Mouse (Mus musculus): ENCODE measurements around the gene Brd4. TPM values are rescaled to one million over a fixed set of nuclear protein-coding genes. Genes with fewer than 3 reads are reported as not detected.
A peak's percentile ranks its signal among the peaks of the same experiment; 100 is the strongest.

The Brd4 gene
- polyA plus RNA-seq, 1 experiment from 2014 or later = 101 TPM

DNA sequence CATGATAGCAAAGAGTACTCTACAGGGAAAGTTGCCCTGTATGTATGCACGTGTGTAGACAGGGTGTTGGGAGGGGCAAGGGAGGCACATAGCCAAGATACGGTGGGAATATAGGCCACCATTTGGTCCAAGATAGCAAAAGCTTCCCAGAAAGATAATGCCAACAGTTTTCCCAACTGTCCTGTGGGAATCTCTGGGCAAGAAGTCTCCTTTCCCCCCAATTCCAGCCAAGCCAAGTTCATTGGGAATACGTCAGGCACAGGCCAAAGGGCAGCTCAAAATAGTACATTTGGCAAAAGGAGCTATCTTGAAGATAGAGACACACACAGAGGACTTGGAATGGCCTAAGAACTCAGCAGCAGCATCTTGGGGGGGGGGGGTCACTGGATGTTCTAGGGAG is 79.2 kb downstream of the Brd4 start:
- H3K36me3 ChIP-seq (ENCODE audit: control insufficient read depth, insufficient read depth, low read length) = peaks cover 94% of the 10 kb centered on the region
- no peaks in the 10 kb centered on the region for H3K4me1 ChIP-seq (ENCODE audit: control insufficient read depth, insufficient read depth, low read length)
- no peak overlapping the region for H3K27ac ChIP-seq (replicated peaks; ENCODE audit: low read depth, low read length)
- H3K27me3 ChIP-seq (ENCODE audit: control insufficient read depth, insufficient read depth, low read length) = no peaks in the 10 kb centered on the region
- 95% methylated on average over 3 of the region's 3 CpGs for WGBS
- no peak overlapping the region for H3K4me3 ChIP-seq (replicated peaks; ENCODE audit: low read depth, low read length)
- H3K4me2 ChIP-seq (ENCODE audit: low read length) = no peak overlapping the region
- no peak overlapping the region for H3K9ac ChIP-seq (replicated peaks; ENCODE audit: low read length)
- H3K9me3 ChIP-seq (ENCODE audit: control insufficient read depth, low read length) = no peaks in the 10 kb centered on the region
- ATAC-seq (ENCODE audit: low FRiP score, low TSS enrichment) (no peak), DNase-seq (no peak)

DNA sequence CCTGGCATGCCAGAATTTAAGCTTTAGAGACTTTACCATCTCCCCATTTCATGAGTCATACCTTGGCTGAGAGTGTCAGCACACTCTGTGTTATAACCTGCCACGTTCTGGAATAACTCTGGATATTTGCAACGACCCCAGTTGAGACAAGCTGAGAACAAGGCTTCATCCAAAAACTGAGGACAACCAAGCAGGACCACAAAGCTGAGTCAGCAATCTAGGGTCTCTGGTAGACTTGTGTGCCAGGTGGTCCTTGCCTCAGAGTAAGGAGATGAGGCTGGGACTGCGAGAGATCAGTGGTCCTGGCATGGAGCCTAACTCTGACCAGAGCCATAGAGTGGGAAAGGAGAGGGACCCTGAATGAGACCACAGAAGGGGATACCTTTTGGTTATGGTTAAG is 81.5 kb downstream of the Brd4 start:
- H3K4me1 ChIP-seq (ENCODE audit: control insufficient read depth, insufficient read depth, low read length) = no peaks in the 10 kb centered on the region
- no peak overlapping the region for H3K9ac ChIP-seq (replicated peaks; ENCODE audit: low read length)
- H3K4me2 ChIP-seq (ENCODE audit: low read length) = no peak overlapping the region
- ATAC-seq (ENCODE audit: low FRiP score, low TSS enrichment) (no peak), DNase-seq (no peak)
- WGBS = 94% methylated on average over 3 of the region's 3 CpGs
- no peaks in the 10 kb centered on the region for H3K27me3 ChIP-seq (ENCODE audit: control insufficient read depth, insufficient read depth, low read length)
- H3K36me3 ChIP-seq (ENCODE audit: control insufficient read depth, insufficient read depth, low read length) = peaks cover 96% of the 10 kb centered on the region
- H3K4me3 ChIP-seq (replicated peaks; ENCODE audit: low read depth, low read length) = no peak overlapping the region
- no peak overlapping the region for H3K27ac ChIP-seq (replicated peaks; ENCODE audit: low read depth, low read length)
- no peaks in the 10 kb centered on the region for H3K9me3 ChIP-seq (ENCODE audit: control insufficient read depth, low read length)

DNA sequence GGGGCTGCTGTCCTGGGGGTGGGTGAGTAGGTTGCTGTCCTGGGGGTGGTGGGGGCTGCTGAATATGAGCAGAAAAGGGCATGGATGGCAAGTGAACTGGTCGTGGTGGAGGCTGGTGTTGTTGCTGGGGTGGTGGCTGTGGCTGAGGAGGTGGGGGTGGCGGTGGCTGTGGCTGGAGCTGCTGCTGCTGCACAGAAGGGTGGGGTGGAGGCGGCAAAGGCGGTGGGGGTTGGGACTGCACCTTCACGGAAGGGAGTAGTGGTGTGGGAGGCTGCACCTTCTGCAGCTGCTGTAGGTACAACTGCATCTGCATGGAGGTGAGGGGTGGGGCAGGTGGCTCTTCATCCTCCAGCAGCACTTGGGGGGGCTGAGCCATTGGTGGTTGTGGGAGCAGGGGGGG is 83.4 kb downstream of the Brd4 start:
- H3K9me3 ChIP-seq (ENCODE audit: control insufficient read depth, low read length) = no peaks in the 10 kb centered on the region
- H3K27ac ChIP-seq (replicated peaks; ENCODE audit: low read depth, low read length) = no peak overlapping the region
- no peaks in the 10 kb centered on the region for H3K27me3 ChIP-seq (ENCODE audit: control insufficient read depth, insufficient read depth, low read length)
- no peak overlapping the region for H3K9ac ChIP-seq (replicated peaks; ENCODE audit: low read length)
- no peak overlapping the region for H3K4me2 ChIP-seq (ENCODE audit: low read length)
- no peaks in the 10 kb centered on the region for H3K4me1 ChIP-seq (ENCODE audit: control insufficient read depth, insufficient read depth, low read length)
- 86% methylated on average over 5 of the region's 5 CpGs for WGBS
- no peak overlapping the region for H3K4me3 ChIP-seq (replicated peaks; ENCODE audit: low read depth, low read length)
- no peak for ATAC-seq (ENCODE audit: low FRiP score, low TSS enrichment)
- H3K36me3 ChIP-seq (ENCODE audit: control insufficient read depth, insufficient read depth, low read length) = peaks cover 98% of the 10 kb centered on the region
- no peak for DNase-seq

DNA sequence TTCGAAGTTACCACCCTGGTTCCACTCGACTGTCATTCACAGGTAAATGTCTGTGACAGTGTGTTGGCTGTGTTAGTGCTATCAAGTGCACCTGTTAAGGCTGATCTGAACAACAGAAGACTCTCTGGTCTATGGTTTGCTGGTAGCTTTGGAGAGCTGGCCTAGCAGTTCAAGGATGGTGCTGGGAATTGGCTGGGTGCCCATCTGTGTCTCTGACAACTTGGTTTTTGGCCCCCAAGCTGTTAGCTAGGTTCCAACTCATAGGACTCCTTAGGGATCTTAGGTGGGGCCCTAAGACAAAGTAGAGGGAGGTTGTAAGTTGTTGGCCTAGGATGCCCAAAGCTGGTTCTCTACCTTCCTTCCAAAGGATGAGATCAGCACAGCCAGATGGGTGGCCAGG is 84.7 kb downstream of the Brd4 start:
- Histone ChIP-seq H3K4me3 (replicated peaks; ENCODE audit: low read depth, low read length) (no peak overlapping the region), H3K27ac (replicated peaks; ENCODE audit: low read depth, low read length) (no peak overlapping the region), H3K4me2 (ENCODE audit: low read length) (no peak overlapping the region), H3K9ac (replicated peaks; ENCODE audit: low read length) (no peak overlapping the region), H3K4me1 (ENCODE audit: control insufficient read depth, insufficient read depth, low read length) (no peaks in the 10 kb centered on the region), H3K9me3 (ENCODE audit: control insufficient read depth, low read length) (no peaks in the 10 kb centered on the region), H3K36me3 (ENCODE audit: control insufficient read depth, insufficient read depth, low read length) (peaks cover 92% of the 10 kb centered on the region), H3K27me3 (ENCODE audit: control insufficient read depth, insufficient read depth, low read length) (no peaks in the 10 kb centered on the region)
- 93% methylated on average over 2 of the region's 2 CpGs for WGBS
- ATAC-seq (ENCODE audit: low FRiP score, low TSS enrichment) (no peak), DNase-seq (no peak)

DNA sequence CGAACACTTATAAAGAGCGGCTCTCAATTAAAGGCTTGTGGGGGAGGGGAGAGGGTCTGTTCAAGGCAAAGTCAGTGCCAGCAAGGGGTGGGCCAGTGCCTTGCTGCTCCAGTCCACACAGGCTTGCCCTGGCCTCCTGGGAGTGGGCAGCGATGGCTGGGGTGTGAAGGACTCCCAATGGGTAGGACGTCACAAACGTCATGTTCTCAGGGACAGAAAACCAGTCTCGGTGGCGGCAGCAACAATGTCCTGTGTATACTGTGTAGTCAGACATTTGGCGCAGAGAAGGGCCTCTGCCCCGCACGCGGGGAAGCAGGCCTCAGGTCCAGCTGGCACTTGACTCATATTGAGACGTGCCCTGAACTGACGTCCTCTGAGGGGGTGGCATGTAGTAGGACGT is 87.4 kb downstream of the Brd4 start:
- peaks cover 66% of the 10 kb centered on the region for H3K36me3 ChIP-seq (ENCODE audit: control insufficient read depth, insufficient read depth, low read length)
- ATAC-seq (ENCODE audit: low FRiP score, low TSS enrichment) (no peak), DNase-seq (no peak)
- H3K9ac ChIP-seq (replicated peaks; ENCODE audit: low read length) = no peak overlapping the region
- H3K9me3 ChIP-seq (ENCODE audit: control insufficient read depth, low read length) = no peaks in the 10 kb centered on the region
- H3K27ac ChIP-seq (replicated peaks; ENCODE audit: low read depth, low read length) = no peak overlapping the region
- no peaks in the 10 kb centered on the region for H3K4me1 ChIP-seq (ENCODE audit: control insufficient read depth, insufficient read depth, low read length)
- no peak overlapping the region for H3K4me3 ChIP-seq (replicated peaks; ENCODE audit: low read depth, low read length)
- 83% methylated on average over 14 of the region's 14 CpGs for WGBS
- no peak overlapping the region for H3K4me2 ChIP-seq (ENCODE audit: low read length)
- H3K27me3 ChIP-seq (ENCODE audit: control insufficient read depth, insufficient read depth, low read length) = no peaks in the 10 kb centered on the region

DNA sequence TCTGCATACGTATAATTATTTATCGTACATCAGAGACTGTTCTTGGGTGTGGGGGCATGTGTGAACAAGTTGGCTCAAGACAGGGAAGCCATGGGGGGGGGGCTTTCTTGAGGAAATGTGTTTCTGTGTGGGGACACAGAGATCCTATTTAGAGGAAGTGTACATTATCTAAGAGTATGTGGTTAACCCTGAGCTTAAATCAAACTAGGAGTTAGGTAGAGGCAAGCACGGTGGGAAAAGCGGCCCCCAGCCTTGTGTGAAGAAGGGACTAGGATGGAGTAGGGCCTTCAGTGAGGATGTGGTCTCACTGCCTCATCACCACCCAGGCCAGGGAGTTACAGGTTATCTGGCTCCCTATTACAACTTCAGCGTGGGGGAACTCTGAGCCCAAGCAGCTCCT is 88.8 kb downstream of the Brd4 start:
- 98% methylated on average over 5 of the region's 5 CpGs for WGBS
- Histone ChIP-seq H3K27ac (replicated peaks; ENCODE audit: low read depth, low read length) (no peak overlapping the region), H3K4me3 (replicated peaks; ENCODE audit: low read depth, low read length) (no peak overlapping the region), H3K36me3 (ENCODE audit: control insufficient read depth, insufficient read depth, low read length) (peaks cover 52% of the 10 kb centered on the region), H3K27me3 (ENCODE audit: control insufficient read depth, insufficient read depth, low read length) (no peaks in the 10 kb centered on the region), H3K9ac (replicated peaks; ENCODE audit: low read length) (no peak overlapping the region), H3K4me2 (ENCODE audit: low read length) (no peak overlapping the region), H3K4me1 (ENCODE audit: control insufficient read depth, insufficient read depth, low read length) (no peaks in the 10 kb centered on the region), H3K9me3 (ENCODE audit: control insufficient read depth, low read length) (no peaks in the 10 kb centered on the region)
- ATAC-seq (ENCODE audit: low FRiP score, low TSS enrichment) = no peak
- DNase-seq = no peak

DNA sequence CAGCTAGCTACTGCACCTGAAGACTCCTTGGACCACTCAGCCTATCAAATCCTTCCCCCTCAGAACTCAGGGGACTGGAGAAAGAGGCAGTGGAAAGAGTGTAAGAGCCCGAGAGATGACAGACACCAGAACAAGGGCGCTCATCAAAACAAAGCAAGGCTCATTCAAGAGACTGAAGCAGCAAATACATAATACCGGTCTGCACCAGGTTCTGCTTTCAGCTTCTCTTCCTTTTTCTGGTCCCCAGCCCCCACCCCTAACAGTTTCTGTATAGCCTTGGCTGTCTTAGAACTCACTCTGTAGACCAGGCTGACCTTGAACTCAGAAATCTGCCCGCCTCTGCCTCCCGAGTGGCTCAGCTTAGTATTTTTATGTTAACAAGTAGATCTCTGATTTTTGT is 91.5 kb downstream of the Brd4 start:
- ATAC-seq (ENCODE audit: low FRiP score, low TSS enrichment) (no peak), DNase-seq (no peak)
- Histone ChIP-seq H3K9me3 (ENCODE audit: control insufficient read depth, low read length) (no peaks in the 10 kb centered on the region), H3K4me3 (replicated peaks; ENCODE audit: low read depth, low read length) (no peak overlapping the region), H3K36me3 (ENCODE audit: control insufficient read depth, insufficient read depth, low read length) (peaks cover 25% of the 10 kb centered on the region), H3K27ac (replicated peaks; ENCODE audit: low read depth, low read length) (no peak overlapping the region), H3K4me1 (ENCODE audit: control insufficient read depth, insufficient read depth, low read length) (peaks cover 9% of the 10 kb centered on the region), H3K27me3 (ENCODE audit: control insufficient read depth, insufficient read depth, low read length) (peaks cover 2% of the 10 kb centered on the region; the same call in 1 of the 2 replicates), H3K9ac (replicated peaks; ENCODE audit: low read length) (no peak overlapping the region), H3K4me2 (ENCODE audit: low read length) (no peak overlapping the region)
- WGBS = 88% methylated on average over 5 of the region's 5 CpGs

DNA sequence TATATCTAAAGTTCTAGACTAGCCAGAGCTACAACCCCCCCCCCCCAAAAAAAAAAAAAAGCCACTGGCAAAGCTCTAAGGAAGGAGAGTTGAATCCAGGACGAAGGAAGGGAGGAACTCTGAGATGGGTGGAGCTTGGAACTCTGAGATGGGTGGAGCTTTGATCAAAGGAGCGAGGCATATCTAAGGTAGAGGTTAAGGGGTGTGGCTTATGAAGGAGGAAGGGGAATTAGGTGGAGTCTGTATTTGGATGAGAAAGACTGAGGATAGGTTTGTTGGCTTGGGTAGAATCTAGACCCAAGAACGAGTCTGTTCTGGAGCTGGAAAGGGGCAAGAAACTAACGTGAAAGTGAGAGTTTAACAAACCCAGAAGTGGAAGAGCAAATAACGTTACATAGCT is 94.7 kb downstream of the Brd4 start:
- Histone ChIP-seq H3K27me3 (ENCODE audit: control insufficient read depth, insufficient read depth, low read length) (peaks cover 2% of the 10 kb centered on the region; the same call in 1 of the 2 replicates), H3K4me3 (replicated peaks; ENCODE audit: low read depth, low read length) (no peak overlapping the region), H3K36me3 (ENCODE audit: control insufficient read depth, insufficient read depth, low read length) (no peaks in the 10 kb centered on the region), H3K4me1 (ENCODE audit: control insufficient read depth, insufficient read depth, low read length) (peaks cover 9% of the 10 kb centered on the region), H3K4me2 (ENCODE audit: low read length) (peak overlapping the region; percentile 79; the same call in 1 of the 2 replicates), H3K9ac (replicated peaks; ENCODE audit: low read length) (no peak overlapping the region), H3K9me3 (ENCODE audit: control insufficient read depth, low read length) (no peaks in the 10 kb centered on the region), H3K27ac (replicated peaks; ENCODE audit: low read depth, low read length) (no peak overlapping the region)
- no peak for ATAC-seq (ENCODE audit: low FRiP score, low TSS enrichment)
- 19% methylated on average over 5 of the region's 5 CpGs for WGBS
- DNase-seq = no peak

DNA sequence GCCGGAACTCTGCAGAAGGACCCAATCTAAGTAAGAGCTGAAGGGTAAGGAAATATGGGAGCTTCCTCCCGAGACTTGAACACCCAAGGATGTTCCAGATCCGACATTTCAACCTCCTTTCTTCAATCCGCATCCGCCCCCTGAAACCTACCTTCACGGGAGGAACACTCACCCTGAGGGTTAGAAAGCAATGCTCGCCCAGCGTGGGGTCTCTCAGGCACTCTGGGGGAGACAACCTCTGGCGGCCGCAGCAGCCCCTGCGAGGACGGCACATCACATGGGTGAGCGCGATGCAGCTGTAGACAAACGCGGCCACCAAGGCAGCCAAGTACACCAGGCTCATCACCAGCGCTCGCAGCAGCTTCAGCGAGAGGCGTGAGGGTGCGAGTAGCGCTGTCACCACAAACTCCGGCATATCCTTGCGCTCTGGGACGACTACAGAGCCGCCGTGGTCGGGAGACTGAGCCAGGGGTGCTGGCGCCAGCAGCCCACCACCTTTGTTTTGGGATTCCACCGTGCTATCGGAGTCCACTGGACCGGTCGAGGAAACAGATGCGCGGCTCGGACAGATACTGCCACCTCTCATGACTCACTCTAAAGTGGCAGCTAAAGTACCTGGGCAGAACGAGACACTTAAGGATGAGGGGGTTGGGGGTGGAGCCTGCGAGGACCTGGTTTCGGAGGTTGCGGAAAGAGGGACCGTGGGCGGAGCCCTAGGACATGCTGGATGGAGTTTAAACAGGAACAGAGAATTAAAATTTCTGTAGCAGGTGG is 95.5 kb downstream of the Brd4 start, which contains the start of gene Ephx3:
TSS of gene Ephx3 (minus strand) at position 687 of the 774 bp plus-strand sequence.
- no peak within 1 kb of the TSS for H3K27ac ChIP-seq (replicated peaks; ENCODE audit: low read depth, low read length)
- H3K4me3 ChIP-seq (replicated peaks; ENCODE audit: low read depth, low read length) = peak within 1 kb of the TSS; percentile 34
- H3K36me3 ChIP-seq (ENCODE audit: control insufficient read depth, insufficient read depth, low read length) = no peaks in the 10 kb centered on the region
- peaks cover 2% of the 10 kb centered on the region; the same call in 1 of the 2 replicates for H3K27me3 ChIP-seq (ENCODE audit: control insufficient read depth, insufficient read depth, low read length)
- WGBS = 6% methylated on average over 42 of the region's 42 CpGs
- peak within 1 kb of the TSS; percentile 46 for H3K9ac ChIP-seq (replicated peaks; ENCODE audit: low read length)
- no peak for ATAC-seq (ENCODE audit: low FRiP score, low TSS enrichment)
- peak; percentile 65 for DNase-seq
- peak within 1 kb of the TSS; percentile 79 for H3K4me2 ChIP-seq (ENCODE audit: low read length)
- H3K4me1 ChIP-seq (ENCODE audit: control insufficient read depth, insufficient read depth, low read length) = peaks cover 9% of the 10 kb centered on the region
- no peaks in the 10 kb centered on the region for H3K9me3 ChIP-seq (ENCODE audit: control insufficient read depth, low read length)

Measured in midbrain, embryonic 14.5 days (tissue).